Mouse (Mus musculus) monocyte, adult 5-6 weeks (primary cell): ENCODE data around the gene Litaf. TPM values are rescaled to one million over a fixed set of nuclear protein-coding genes. Genes with fewer than 3 reads are reported as not detected.

Source experiments
- ATAC-seq: fragments of 153-309, 156-312 bp; replicated peaks from 2 replicates; pipeline ENCODE4 v1.8.0; 2017; ENCODE audit warnings: mild to moderate bottlenecking; ENCODE audit not compliant: low TSS enrichment, insufficient number of reproducible peaks, severe bottlenecking, poor library complexity, low FRiP score
- total RNA-seq: library from RNA; stranded (forward); fragments of 200-1000, 200-491, 200-594 nt; gene quantifications from 3 replicates; pipeline ENCODE4 v1.2.3, GENCODE M21; 2017

Litaf gene
- total RNA-seq, 1 experiment from 2014 or later = 135 TPM

GRCm38 (mm10) chr16:10945381-10946127 lies 120.4 kb downstream of the Litaf start:
- ATAC-seq = peak; percentile 74; the same call in 1 of the 2 replicates

GRCm38 (mm10) chr16:10944545-10944944 lies 121.4 kb downstream of the Litaf start:
- no peak for ATAC-seq

- ATAC-seq = no peak
Measured at GRCm38 (mm10) chr16:10943257-10943656, 122.7 kb downstream of the Litaf start.

- no peak for ATAC-seq
Measured at GRCm38 (mm10) chr16:10940661-10941060, 125.3 kb downstream of the Litaf start.

GRCm38 (mm10) chr16:10939932-10940331 lies 126.0 kb downstream of the Litaf start:
- no peak for ATAC-seq

GRCm38 (mm10) chr16:10937497-10937896 lies 128.5 kb downstream of the Litaf start:
- ATAC-seq = no peak

GRCm38 (mm10) chr16:10936700-10937319 lies 129.1 kb downstream of the Litaf start:
- ATAC-seq = no peak

GRCm38 (mm10) chr16:10934047-10934446 lies 131.9 kb downstream of the Litaf start:
- ATAC-seq = 0 out of 2 replicates have a peak, but pooled peaks have one; percentile 17

- ATAC-seq = no peak
Measured at GRCm38 (mm10) chr16:10933372-10933771, 132.6 kb downstream of the Litaf start.

GRCm38 (mm10) chr16:10927026-10927425 lies 138.9 kb downstream of the Litaf start:
- ATAC-seq = no peak

GRCm38 (mm10) chr16:10925591-10926180 lies 140.3 kb downstream of the Litaf start:
- no peak for ATAC-seq

- no peak for ATAC-seq
Measured at GRCm38 (mm10) chr16:10923561-10923960, 142.4 kb downstream of the Litaf start.

GRCm38 (mm10) chr16:10919856-10920255 lies 146.1 kb downstream of the Litaf start:
- no peak for ATAC-seq

GRCm38 (mm10) chr16:10916271-10916670 lies 149.7 kb downstream of the Litaf start:
- no peak for ATAC-seq

GRCm38 (mm10) chr16:10915066-10915465 lies 150.9 kb downstream of the Litaf start:
- no peak for ATAC-seq

- ATAC-seq = no peak
Measured at GRCm38 (mm10) chr16:10911061-10911460, 154.9 kb downstream of the Litaf start.

- no peak for ATAC-seq
Measured at GRCm38 (mm10) chr16:10910541-10910940, 155.4 kb downstream of the Litaf start.
